Mouse (Mus musculus) midbrain, postnatal 0 days (tissue): ENCODE results near the gene Galnt18. TPM values are rescaled to one million over a fixed set of nuclear protein-coding genes. Genes with fewer than 3 reads are reported as not detected.

ENCODE experiments used
- ATAC-seq: fragments of 200-750 bp; cut with Nextera tagmentation; 2 replicates; pipeline ENCODE4 v1.8.0; 2017; ENCODE audit warnings: moderate number of reproducible peaks, mild to moderate bottlenecking, moderate TSS enrichment, moderate library complexity; ENCODE audit not compliant: low FRiP score
- DNase-seq: peaks from one replicate; pipeline ENCODE4 v3.0.0-alpha.2; 2015; ENCODE audit warnings: low spot score
- H3K27ac ChIP-seq: fragments of 300-500 bp; sonication (generic); 2 replicates; pipeline ENCODE4 v1.5.1; 2014; ENCODE audit warnings: low read depth, mild to moderate bottlenecking, low read length, mixed read lengths
- H3K27me3 ChIP-seq: fragments of 300-500 bp; sonication (generic); 2 replicates; pipeline ENCODE4 v1.6.1; 2014; ENCODE audit warnings: low read length, control low read depth, mixed read lengths; ENCODE audit not compliant: insufficient read depth
- H3K36me3 ChIP-seq: fragments of 300-500 bp; sonication (generic); 2 replicates; pipeline ENCODE4 v1.6.1; 2014; ENCODE audit warnings: low read length, control low read depth, mixed read lengths; ENCODE audit not compliant: insufficient read depth
- H3K4me1 ChIP-seq: fragments of 300-500 bp; sonication (generic); 2 replicates; pipeline ENCODE4 v1.6.1; 2014; ENCODE audit warnings: mild to moderate bottlenecking, control low read depth, antibody characterized with exemption, low read length, mixed read lengths; ENCODE audit not compliant: insufficient read depth
- H3K4me2 ChIP-seq: fragments of 300-500 bp; sonication (generic); 2 replicates; pipeline ENCODE4 v1.6.1; 2014; ENCODE audit warnings: low read depth, mild to moderate bottlenecking, low read length, mixed read lengths; ENCODE audit not compliant: poor library complexity, severe bottlenecking
- H3K4me3 ChIP-seq: fragments of 300-500 bp; sonication (generic); 2 replicates; pipeline ENCODE4 v1.5.1; 2014; ENCODE audit warnings: low read depth, mild to moderate bottlenecking, low read length, moderate library complexity
- H3K9ac ChIP-seq: fragments of 300-500 bp; sonication (generic); replicated peaks from 2 replicates; pipeline ENCODE4 v1.6.1; 2014; ENCODE audit warnings: mild to moderate bottlenecking, low read length, moderate library complexity, mixed read lengths; ENCODE audit not compliant: poor library complexity, severe bottlenecking
- H3K9me3 ChIP-seq: fragments of 300-500 bp; sonication (generic); 2 replicates; pipeline ENCODE4 v1.6.1; 2016; ENCODE audit warnings: low read length, control low read depth
- CTCF ChIP-seq: IDR thresholded peaks from 2 replicates; pipeline ENCODE4 v1.5.1; 2016; ENCODE audit warnings: antibody characterized with exemption, mild to moderate bottlenecking
- WGBS: fragments of 180-500 bp; shearing (Covaris S2); extraction: QIAGEN DNeasy Blood & Tissue Kit; methylation state at CpG from one replicate; pipeline ENCODE4 v1.1.7; 2014; 5-methylcytosine and 5-hydroxymethylcytosine counted together
- polyA plus RNA-seq: library from polyadenylated mRNA; unstranded; fragments of >200 nt; fragmentation: Nextera tagmentation; extraction: Ambion mirVana; gene quantifications from 2 replicates; pipeline ENCODE4 v1.2.1, GENCODE M21; 2015
- total RNA-seq: library from RNA; depleted of rRNA; stranded (reverse); fragments of >200 nt; gene quantifications from 2 replicates; pipeline ENCODE4 v1.2.3, GENCODE M21; 2014; rRNA removed

The Galnt18 gene
- total RNA-seq (20.2 and 25.0 TPM in 2 replicates), polyA plus RNA-seq (18.9 and 19.2 TPM in 2 replicates)

DNA sequence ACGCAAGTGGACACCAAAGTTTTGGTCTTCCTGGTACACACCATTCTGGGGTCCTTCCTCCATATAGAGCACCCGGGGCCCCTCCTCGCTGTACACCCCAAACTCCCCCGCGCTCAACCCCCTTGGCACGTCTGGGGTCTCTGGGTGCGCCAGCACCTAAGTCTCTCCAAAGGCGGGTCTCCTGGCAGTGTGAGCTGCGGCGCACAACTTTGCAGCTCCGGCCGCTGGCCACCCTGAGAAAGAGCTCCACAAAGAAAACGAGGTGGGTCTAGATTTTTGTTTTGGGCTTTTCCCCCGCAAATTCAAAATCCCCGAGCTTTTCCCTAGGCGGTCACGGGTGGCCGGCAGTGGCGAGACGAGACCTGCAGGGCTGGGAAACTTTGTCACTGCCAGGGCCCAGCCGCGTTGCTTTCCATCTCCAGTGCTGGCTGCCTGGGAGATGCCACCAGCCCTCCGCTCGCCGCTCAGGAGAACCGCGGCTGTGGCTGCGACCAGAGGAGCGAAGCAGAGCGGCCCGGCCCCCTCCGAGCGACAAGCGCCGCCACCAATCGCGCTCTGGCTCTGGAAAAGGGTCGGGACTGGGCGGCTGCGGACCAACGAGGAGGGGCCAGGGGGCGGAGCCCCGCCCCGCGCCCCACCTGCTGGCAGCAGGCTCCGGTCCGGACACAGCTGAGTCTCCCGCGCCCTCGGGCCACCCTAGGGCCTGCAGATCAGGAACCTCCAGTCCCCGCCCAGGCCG, at the start of gene Galnt18:
Gene Galnt18, minus strand, starts transcription at position 474 of the 739 bp plus-strand sequence.
- under 1% methylated on average over 52 of the region's 52 CpGs for WGBS
- peak within 1 kb of the TSS; percentile 92 for H3K4me2 ChIP-seq
- no peaks in the 10 kb centered on the region for H3K27me3 ChIP-seq
- peak; percentile 91 for ATAC-seq
- H3K4me3 ChIP-seq: peak within 1 kb of the TSS; percentile 53
- H3K36me3 ChIP-seq: no peaks in the 10 kb centered on the region
- no peak for TF ChIP-seq CTCF
- H3K27ac ChIP-seq: peak within 1 kb of the TSS; percentile 43; the same call in 1 of the 2 replicates
- H3K4me1 ChIP-seq: peaks cover 18% of the 10 kb centered on the region; the same call in 1 of the 2 replicates
- no peaks in the 10 kb centered on the region for H3K9me3 ChIP-seq
- DNase-seq: peak; percentile 93
- H3K9ac ChIP-seq: peak within 1 kb of the TSS; percentile 55

DNA sequence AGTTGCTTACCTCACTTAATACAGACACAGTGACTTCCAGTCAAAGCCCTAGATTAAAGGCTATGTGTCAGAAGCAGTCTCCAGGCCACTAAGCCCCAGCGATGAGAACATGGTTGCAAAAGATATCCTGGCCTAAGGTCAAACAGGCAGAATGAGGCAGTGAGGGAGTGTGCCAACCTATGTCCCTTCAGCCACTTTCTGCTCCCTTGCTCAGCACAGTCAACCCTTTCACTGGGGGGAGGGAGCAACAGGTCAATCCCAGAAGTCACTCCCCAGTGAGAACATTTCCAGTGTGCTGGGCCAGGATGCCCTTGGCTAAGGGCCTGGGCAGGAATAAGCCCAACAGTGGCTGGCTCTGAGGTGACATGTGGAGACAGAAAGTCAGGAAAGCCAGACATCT, 47.6 kb upstream of the Galnt18 start:
- Histone ChIP-seq H3K9ac (no peak overlapping the region), H3K9me3 (no peaks in the 10 kb centered on the region), H3K4me2 (no peak overlapping the region), H3K27ac (no peak overlapping the region), H3K4me3 (no peak overlapping the region), H3K27me3 (no peaks in the 10 kb centered on the region), H3K4me1 (no peaks in the 10 kb centered on the region), H3K36me3 (no peaks in the 10 kb centered on the region)
- TF ChIP-seq CTCF: no peak
- ATAC-seq (no peak), DNase-seq (no peak)
- 83% methylated on average over 1 of the region's 1 CpGs for WGBS

DNA sequence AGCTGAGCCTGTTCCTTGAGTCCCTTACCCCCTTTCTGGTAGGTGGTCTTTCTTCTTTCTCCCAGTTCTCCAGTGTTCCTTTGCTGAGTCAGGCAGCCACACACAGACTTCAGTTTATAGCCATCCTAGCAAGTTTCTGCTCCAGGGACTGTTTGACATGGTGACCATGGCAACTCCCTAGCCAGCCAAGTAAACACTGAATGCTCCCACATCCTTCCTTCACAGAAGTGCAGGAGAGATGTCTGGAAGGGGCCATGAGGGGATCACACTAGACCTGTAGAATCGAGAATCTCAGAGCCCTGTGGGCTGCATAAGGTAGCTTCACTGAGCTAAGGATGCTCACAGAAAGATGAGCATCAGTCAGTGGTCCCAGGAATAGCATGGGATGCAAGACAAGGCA, 33.3 kb upstream of the Galnt18 start:
- DNase-seq (peak; percentile 51), ATAC-seq (no peak)
- no peaks in the 10 kb centered on the region for H3K27me3 ChIP-seq
- no peaks in the 10 kb centered on the region for H3K36me3 ChIP-seq
- WGBS: 71% methylated on average over 1 of the region's 1 CpGs
- TF ChIP-seq CTCF: no peak
- no peak overlapping the region for H3K27ac ChIP-seq
- H3K9me3 ChIP-seq: no peaks in the 10 kb centered on the region
- no peaks in the 10 kb centered on the region for H3K4me1 ChIP-seq
- no peak overlapping the region for H3K4me2 ChIP-seq
- H3K9ac ChIP-seq: no peak overlapping the region
- H3K4me3 ChIP-seq: no peak overlapping the region

DNA sequence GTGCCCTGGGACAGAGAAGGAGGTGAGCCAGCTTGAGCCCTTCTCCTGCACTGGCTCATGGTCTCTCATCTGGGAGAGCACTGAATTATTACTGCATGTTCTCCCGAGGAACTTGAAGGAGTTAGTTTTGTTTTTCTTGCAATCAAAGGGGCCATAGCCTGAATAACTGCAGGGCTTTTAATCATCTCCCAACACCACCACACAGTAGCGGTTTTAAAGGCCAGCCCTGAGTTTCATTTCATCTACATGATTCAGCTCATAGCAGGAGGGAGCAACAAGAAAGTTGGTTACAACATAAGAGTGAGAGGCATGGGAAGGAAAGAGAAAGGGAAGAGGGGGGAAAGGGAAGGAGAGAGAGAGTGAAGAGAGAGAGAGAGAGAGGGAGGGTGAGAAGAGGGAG, 31.3 kb upstream of the Galnt18 start:
- H3K27ac ChIP-seq: no peak overlapping the region
- ATAC-seq: no peak
- H3K27me3 ChIP-seq: no peaks in the 10 kb centered on the region
- H3K4me3 ChIP-seq: no peak overlapping the region
- H3K9me3 ChIP-seq: no peaks in the 10 kb centered on the region
- H3K9ac ChIP-seq: no peak overlapping the region
- H3K4me1 ChIP-seq: no peaks in the 10 kb centered on the region
- no peak overlapping the region for H3K4me2 ChIP-seq
- DNase-seq: no peak
- 61% methylated on average over 2 of the region's 2 CpGs for WGBS
- no peaks in the 10 kb centered on the region for H3K36me3 ChIP-seq
- no peak for TF ChIP-seq CTCF

DNA sequence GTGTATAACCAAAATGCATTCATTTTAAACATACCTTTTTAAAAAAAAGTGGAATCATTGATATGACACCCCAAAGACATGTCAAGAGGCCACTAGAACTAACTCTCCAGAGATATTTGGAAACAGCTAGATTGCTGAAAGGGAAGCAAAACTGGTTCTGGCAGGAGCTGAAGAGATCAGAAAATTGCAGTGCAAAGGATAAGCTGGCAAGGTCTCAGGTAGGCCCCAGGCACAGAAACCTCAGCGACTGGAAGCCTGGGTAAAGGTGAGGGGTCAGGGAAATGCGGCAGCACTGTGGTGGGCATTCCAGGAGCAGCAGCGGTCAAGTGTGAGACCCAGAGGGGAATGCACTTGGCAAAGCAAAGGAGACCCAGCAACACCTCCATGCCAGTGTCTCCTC, 30.0 kb upstream of the Galnt18 start:
- no peak overlapping the region for H3K9ac ChIP-seq
- DNase-seq (no peak), ATAC-seq (no peak)
- H3K27ac ChIP-seq: no peak overlapping the region
- no peaks in the 10 kb centered on the region for H3K36me3 ChIP-seq
- no peaks in the 10 kb centered on the region for H3K4me1 ChIP-seq
- no peaks in the 10 kb centered on the region for H3K9me3 ChIP-seq
- no peak for TF ChIP-seq CTCF
- no peak overlapping the region for H3K4me3 ChIP-seq
- H3K4me2 ChIP-seq: no peak overlapping the region
- 80% methylated on average over 3 of the region's 3 CpGs for WGBS
- H3K27me3 ChIP-seq: no peaks in the 10 kb centered on the region

GRCm38 (mm10) chr7:111806083-111806482, 26.3 kb upstream of the Galnt18 start:
- no peak overlapping the region for H3K4me3 ChIP-seq
- H3K27ac ChIP-seq: no peak overlapping the region
- no peak overlapping the region for H3K4me2 ChIP-seq
- no peak overlapping the region for H3K9ac ChIP-seq
- H3K27me3 ChIP-seq: no peaks in the 10 kb centered on the region
- 100% methylated on average over 1 of the region's 1 CpGs for WGBS
- no peak for TF ChIP-seq CTCF
- H3K4me1 ChIP-seq: no peaks in the 10 kb centered on the region
- DNase-seq (no peak), ATAC-seq (no peak)
- H3K9me3 ChIP-seq: no peaks in the 10 kb centered on the region
- H3K36me3 ChIP-seq: no peaks in the 10 kb centered on the region
